Mouse (Mus musculus): ENCODE data around the gene Olfr519.

Gene Olfr519

DNA sequence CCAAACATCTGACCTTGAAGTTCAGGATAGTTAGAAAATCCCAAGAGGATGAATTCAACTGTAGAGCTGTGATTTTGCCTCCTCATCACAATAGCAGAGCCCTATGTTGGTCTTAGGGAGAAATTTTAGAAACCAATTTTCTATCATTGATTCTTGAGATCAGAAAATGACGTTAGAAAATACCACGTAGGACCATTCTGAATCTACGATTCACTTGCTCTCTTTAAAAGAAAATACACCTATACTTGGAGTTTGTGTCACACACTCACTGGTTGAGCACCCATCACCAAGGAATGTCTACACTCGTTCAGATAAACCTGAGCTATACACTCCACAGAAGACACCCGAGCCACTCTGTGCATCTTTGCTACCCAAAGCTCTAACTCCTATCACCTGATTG, at the start of gene Olfr519:
Gene Olfr519, minus strand, starts transcription at position 101 of the 400 bp plus-strand sequence.
- DNase-seq = no peak

DNA sequence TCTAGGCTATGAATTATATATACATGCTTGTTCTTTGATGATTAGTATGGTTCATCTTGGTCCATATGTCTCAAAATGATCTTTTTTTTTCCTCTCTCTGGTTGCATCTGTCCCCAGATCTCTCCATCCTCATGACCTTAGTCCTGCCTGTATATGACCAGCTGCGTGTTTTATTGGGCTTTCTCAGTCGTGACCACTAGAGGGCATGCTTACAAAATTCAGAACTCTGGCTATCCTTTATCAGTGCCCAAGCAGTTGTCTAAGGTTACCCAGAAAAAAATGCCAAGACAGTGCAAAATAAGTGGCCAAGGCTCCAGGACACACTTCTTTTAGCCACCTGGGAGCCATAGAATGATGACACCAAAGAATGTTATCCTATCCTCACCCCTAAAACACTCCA, 49.8 kb upstream of the Olfr519 start:
- DNase-seq = peak; percentile 52

- DNase-seq = no peak
Measured at GRCm38 (mm10) chr7:108941466-108941865, 47.2 kb upstream of the Olfr519 start.

DNA sequence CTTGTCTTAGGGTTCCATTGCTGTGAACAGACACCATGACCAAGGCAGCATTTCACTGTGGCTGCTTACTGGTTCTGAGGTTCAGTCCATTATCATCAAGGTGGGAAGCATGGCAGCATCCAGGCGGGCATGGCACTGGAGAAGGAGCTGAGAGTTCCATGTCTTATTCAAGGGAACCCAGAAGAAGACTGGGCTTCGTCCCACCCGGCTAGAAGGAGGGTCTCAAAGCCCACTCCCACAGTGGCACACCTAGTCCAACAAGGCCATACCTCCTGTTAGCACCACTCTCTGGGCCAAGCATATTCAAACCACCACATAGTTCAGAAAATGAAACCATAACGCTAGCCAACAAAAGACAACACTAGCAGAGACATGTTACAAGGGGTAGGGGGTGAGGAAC, 42.4 kb upstream of the Olfr519 start:
- DNase-seq = peak; percentile 2

DNA sequence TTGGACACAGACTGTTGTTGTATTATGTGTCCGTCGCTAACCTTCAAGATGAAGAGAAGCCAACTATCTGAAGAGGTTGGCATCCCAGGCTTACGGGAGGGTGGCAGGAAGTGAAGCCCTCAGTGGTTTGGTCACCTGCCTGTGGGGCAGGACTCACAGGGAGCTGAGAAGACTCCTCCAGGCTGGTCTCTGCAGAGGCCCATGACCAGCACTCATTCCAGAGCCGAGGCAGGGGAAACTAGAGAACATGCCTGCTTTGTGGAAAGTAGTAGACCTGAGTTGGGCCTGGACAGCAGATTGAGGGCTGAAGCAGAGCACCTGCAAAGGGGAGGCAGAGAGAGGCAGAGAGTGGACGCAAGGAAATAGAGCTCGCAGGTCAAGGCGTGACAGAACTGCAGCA, 41.2 kb upstream of the Olfr519 start:
- DNase-seq = no peak

DNA sequence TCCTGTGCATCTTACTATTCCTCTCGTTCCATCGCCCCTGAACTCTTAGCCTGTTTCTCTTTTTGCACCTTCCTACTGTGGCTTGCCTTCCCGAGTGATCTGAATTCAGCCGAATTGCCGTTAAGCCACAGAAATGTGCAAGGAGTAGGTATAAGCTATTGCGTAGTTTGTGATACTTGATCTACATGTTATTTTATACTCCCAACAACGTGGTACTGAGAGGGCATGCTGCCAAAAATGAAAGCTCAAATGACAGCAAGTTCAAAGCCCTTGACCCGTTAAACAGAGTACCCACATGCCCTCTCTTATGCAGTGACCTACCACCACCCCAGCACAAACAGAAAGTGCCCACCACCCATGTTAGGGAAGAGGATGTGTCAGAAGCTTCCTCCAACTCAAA, 40.6 kb upstream of the Olfr519 start:
- DNase-seq = peak; percentile 45

DNA sequence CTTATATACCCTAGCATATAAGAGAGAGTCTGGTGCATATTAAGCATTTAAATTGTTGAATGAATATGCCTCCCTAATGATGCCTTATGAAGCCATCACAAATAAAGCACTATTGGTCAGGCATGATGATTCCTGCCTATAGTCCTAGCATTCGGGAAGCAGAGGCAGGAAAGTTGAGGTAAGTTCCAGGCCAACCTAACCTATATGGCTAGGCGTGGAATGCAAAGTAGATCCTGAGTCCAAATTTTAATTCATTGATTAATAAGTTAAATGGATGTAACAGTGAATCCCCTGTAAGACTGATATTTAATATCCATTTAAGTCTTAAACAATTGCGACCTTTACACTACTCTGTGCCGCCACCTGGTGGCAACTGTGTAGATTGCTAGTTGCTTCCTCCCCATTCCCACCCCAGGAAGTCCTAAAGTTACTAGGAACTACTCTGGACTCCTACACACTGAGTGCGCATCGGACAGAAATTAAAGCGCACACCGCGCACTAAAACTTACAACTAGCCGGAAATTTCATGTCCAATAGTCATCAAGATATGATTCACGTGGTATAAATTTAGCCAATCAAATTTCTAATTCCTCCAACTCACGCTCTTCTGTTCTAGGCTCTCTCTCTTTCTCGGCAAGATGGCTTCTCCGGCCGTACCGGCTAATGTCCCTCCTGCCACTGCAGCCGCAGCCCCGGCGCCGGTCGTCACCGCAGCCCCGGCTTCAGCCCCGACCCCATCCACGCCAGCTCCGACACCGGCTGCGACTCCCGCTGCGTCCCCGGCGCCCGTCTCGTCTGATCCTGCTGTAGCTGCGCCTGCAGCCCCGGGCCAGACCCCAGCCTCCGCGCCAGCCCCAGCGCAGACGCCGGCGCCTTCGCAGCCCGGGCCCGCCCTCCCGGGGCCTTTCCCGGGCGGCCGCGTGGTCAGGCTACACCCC, 39.8 kb upstream of the Olfr519 start, which contains the start of gene Eif3f:
Gene Eif3f, plus strand, starts transcription at position 624 of the 938 bp plus-strand sequence.
- DNase-seq = peak; percentile 97

DNA sequence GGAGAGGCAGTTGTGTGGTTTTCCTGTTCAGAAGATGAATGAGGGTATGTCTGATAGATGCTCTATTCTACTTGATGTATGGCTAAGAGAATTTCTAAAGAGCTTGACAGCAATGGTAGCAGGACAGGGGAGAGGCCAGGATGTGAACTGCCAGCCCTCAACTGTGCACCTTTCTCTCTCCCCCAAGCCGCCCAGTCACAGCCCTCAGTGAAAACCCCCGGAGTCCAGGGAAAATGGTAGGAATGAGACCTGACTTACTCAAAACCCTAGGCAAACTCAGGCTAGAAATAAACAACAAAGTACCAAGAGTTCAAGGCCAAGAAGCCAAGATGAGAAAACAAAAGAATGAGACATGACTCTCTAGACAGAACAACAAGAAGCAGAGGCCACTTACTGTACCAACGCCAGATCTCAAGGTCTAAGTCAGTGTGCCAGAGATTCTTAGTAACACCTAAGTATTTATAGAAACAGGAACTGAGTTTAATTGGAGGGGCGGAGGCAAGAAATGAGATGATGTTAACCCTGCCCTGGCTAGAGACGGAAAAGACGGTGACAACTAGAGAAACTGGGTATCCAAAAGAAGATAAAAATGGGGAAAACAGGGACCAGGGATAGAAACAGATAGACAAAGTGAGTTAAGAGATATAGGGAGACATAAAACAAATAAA, 35.6 kb upstream of the Olfr519 start, which contains the start of gene Nlrp10:
Gene Nlrp10, minus strand, starts transcription at position 453 of the 668 bp plus-strand sequence.
- DNase-seq = no peak

DNA sequence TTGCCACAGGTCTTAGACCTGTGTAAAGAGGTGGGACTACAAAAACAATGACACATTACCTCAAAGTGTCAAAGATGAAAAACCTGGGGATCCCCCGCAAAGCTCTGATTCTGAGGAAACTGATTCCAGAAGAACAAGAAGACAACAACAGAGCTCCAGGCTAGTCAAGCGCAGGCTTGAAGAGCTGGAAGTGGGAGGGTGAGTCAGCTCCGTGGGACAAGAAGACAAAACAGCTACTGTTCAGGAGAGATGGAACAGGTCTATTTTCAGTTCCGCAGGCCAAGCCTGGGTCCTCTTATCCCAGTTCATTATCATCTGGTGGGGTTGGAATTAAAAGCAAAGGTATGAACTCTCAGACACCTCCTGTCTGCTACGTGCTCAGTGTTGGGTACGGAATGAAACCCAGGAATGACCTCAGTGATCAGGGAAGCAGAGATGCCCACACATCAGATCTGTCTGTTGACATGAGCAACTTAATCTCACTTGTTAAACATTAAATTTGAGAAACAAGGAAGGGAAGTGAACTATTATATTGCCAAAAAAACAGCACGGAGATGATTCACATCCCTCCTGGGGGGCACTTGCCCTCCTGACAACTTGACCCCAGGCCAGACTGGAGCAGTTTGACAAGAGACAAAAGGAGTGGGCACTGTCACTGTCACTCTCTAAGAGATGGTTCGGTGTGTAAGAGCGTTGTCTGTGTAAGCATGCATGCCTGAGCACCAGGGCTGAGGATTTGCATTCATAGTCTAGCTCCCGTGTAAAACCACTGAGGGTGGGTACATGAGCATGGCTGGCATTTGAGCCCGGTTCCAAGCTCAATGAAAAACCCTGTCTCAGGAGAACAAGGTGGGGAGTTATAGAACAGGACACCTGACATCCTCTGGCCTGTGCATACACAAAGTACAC, 34.3 kb upstream of the Olfr519 start:
- no peak for DNase-seq

- DNase-seq = no peak
Measured at GRCm38 (mm10) chr7:108927043-108927442, 32.8 kb upstream of the Olfr519 start.

GRCm38 (mm10) chr7:108903969-108904368, 9.7 kb upstream of the Olfr519 start:
- DNase-seq = no peak

DNA sequence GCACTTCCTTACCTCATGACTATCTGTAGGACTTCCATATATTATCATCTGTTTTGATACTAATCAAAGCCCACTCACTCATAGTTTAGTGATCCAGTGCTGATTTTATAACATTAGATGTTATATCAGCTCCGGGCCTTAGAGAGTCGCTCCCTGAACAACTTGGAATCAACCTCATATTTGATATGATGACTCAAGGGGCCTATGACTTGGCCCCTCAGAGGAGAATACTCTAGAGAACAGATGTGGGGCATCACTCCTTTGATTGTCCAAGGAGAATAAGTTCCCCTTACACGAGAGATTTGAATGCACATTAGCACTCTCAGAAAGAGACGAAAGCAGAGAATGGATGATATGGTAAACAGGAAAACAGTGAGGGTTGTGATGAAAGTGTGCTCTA, 9.3 kb downstream of the Olfr519 start, which contains the start of gene Olfr518:
Gene Olfr518, minus strand, starts transcription at position 101 of the 400 bp plus-strand sequence.
- no peak for DNase-seq

DNA sequence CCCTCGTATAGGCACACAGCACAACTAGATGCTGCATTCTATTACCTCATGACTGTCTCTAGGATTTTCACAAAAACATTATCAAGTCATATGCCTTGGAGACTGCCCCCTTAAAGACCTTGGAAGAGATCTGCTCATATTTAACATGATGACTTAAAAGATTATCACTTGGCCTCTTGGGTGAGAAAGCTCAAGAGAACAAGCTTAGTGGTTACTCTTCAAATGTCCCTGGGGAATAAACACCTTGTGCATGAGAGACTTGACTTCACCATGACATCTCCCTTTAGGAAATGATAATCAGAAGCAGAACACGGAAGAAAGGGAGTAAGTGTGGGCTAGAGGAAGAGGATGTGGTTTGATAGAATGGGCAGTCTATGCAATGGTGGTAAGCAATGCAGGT, 21.9 kb downstream of the Olfr519 start, which contains the start of gene Olfr517:
Gene Olfr517, minus strand, starts transcription at position 101 of the 400 bp plus-strand sequence.
- DNase-seq = no peak

GRCm38 (mm10) chr7:108850429-108850828, 43.8 kb downstream of the Olfr519 start, which contains the start of gene Olfr516:
Gene Olfr516, minus strand, starts transcription at chr7:108850529.
- DNase-seq = no peak

All from cerebellum, adult 9-11 months (tissue).